Mouse (Mus musculus) embryonic facial prominence, embryonic 12.5 days (tissue): ENCODE data around the gene Ccl8. TPM values are rescaled to one million over a fixed set of nuclear protein-coding genes. Genes with fewer than 3 reads are reported as not detected.
A peak's percentile ranks its signal among the peaks of the same experiment; 100 is the strongest.

ENCODE experiments used
- ATAC-seq: fragments of 200-750 bp; cut with Nextera tagmentation; 2 replicates; pipeline ENCODE4 v1.8.0; 2017; ENCODE audit not compliant: insufficient number of reproducible peaks, insufficient read depth, low FRiP score, low TSS enrichment
- H3K27ac ChIP-seq: fragments of 300-500 bp; sonication (generic); 2 replicates; pipeline ENCODE4 v1.5.1; 2016; ENCODE audit warnings: mild to moderate bottlenecking
- H3K27me3 ChIP-seq: fragments of 300-500 bp; sonication (generic); 2 replicates; pipeline ENCODE4 v1.6.1; 2016; ENCODE audit warnings: mild to moderate bottlenecking, moderate library complexity
- H3K36me3 ChIP-seq: fragments of 300-500 bp; sonication (generic); 2 replicates; pipeline ENCODE4 v1.6.1; 2016; ENCODE audit warnings: mild to moderate bottlenecking
- H3K4me1 ChIP-seq: fragments of 300-500 bp; sonication (generic); 2 replicates; pipeline ENCODE4 v1.6.1; 2016
- H3K4me2 ChIP-seq: fragments of 300-500 bp; sonication (generic); replicated peaks from 2 replicates; pipeline ENCODE4 v1.6.1; 2016; ENCODE audit warnings: mild to moderate bottlenecking, moderate library complexity
- H3K4me3 ChIP-seq: fragments of 300-500 bp; sonication (generic); 2 replicates; pipeline ENCODE4 v1.5.1; 2016; ENCODE audit warnings: mild to moderate bottlenecking
- H3K9ac ChIP-seq: fragments of 300-500 bp; sonication (generic); 2 replicates; pipeline ENCODE4 v1.6.1; 2016; ENCODE audit warnings: mild to moderate bottlenecking, moderate library complexity
- H3K9me3 ChIP-seq: fragments of 300-500 bp; sonication (generic); 2 replicates; pipeline ENCODE4 v1.6.1; 2016; ENCODE audit warnings: mild to moderate bottlenecking, moderate library complexity
- WGBS: fragments of 180-500 bp; shearing (Covaris S2); methylation state at CpG from one replicate; pipeline ENCODE4 v1.1.7; 2016; 5-methylcytosine and 5-hydroxymethylcytosine counted together
- polyA plus RNA-seq: library from polyadenylated mRNA; unstranded; fragments of >200 nt; fragmentation: Nextera tagmentation; extraction: Ambion mirVana; gene quantifications from 2 replicates; pipeline ENCODE4 v1.2.1, GENCODE M21; 2016

The Ccl8 gene
- polyA plus RNA-seq, 1 experiment from 2014 or later: not detected

DNA sequence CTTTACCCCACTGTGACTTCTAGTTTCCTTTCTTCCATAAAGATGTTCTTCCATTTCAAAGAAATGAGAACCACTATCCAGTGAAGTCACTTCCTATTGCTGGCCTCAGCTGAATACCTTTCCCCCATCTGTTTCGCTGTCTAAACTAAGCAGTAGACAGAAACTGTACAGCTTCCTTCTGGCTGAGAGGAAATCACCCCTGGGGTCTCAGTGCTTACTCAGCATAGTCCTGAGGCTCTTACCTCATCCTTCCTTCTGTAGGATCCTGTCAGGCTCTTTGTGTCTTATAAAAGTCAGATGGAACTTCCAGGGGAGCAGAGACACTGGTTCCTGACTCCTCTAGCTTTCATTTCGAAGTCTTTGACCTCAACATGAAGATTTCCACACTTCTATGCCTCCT is 13.5 kb upstream of the Ccl8 start, which contains the start of gene Ccl12:
Gene Ccl12 (plus strand): TSS at position 317 of the 400 bp plus-strand sequence.
- Histone ChIP-seq H3K4me3 (no peak within 1 kb of the TSS), H3K9ac (no peak within 1 kb of the TSS)
- ATAC-seq: no peak

DNA sequence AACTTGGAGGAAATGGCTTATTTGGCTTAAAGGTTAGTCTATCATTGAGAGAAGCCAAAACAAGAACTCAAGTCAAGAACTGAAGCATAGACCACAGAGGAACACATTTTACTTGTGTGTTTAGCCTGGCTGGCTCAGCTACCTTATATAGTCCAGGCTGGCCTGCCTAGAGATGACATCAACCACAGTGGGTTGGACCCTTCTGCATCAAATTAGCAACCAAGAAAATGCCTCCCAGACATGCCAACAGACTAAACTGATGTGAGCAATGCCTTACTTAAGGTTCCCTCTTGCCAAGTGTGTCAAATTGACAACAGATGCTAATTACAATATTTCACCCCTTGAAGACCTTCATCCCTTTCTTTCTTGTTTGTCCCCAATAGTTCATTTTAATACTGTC is 5.4 kb upstream of the Ccl8 start:
- no peaks in the 10 kb centered on the region for H3K36me3 ChIP-seq
- no peak overlapping the region for H3K27ac ChIP-seq
- no peak for ATAC-seq
- H3K9me3 ChIP-seq: no peaks in the 10 kb centered on the region
- no peak overlapping the region for H3K4me3 ChIP-seq
- no peak overlapping the region for H3K9ac ChIP-seq
- H3K4me2 ChIP-seq: no peak overlapping the region
- H3K4me1 ChIP-seq: no peaks in the 10 kb centered on the region
- H3K27me3 ChIP-seq: no peaks in the 10 kb centered on the region

More for the DNA sequence above, 13.5 kb upstream of the Ccl8 start, which contains the start of gene Ccl12:
- Histone ChIP-seq H3K27me3 (no peaks in the 10 kb centered on the region), H3K4me1 (no peaks in the 10 kb centered on the region), H3K9me3 (no peaks in the 10 kb centered on the region), H3K36me3 (no peaks in the 10 kb centered on the region), H3K4me2 (no peak within 1 kb of the TSS), H3K27ac (no peak within 1 kb of the TSS)
- 72% methylated on average over 2 of the region's 2 CpGs for WGBS

DNA sequence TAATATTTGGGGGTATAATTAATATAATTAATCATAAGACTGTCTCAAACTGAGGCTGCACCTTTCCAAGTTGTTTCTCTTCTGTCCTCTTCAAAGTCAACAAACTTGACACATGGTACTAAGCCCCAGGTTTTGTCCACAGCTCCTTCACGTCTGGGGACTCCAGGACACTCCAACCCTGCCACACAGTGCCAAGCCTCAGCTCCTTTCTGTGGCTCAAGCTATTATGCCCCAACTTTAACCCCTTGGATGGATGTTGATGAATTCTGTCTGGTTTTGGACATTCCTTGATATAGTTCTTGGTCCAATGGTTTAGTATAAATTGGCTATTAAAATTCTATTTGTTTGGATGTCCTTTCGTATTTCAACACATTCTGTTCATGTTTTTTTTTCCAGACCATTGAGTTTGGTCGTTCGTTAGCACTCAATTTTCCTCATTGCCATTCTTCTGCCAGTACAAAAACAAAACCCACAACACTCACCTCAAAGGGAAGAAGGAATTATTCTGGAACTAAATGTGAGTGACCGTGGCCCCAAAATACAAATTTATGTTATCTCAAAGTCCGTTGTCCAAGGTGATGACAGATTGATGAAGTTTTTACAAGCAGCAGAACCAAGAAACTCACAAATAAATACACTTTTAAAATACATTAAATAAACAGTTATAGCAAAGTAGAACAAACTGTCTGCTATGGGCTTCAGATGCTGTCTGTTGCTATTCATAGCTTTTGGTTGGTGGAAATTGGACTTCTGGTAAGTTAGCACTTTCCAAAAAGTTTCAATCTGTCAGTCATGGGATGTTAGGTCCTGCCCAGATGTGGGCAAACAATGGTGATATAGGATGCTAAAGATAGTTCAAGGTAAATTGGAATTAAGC is 4.4 kb upstream of the Ccl8 start:
- Histone ChIP-seq H3K4me2 (no peak overlapping the region), H3K4me1 (no peaks in the 10 kb centered on the region), H3K36me3 (no peaks in the 10 kb centered on the region), H3K9me3 (no peaks in the 10 kb centered on the region), H3K27ac (no peak overlapping the region), H3K27me3 (no peaks in the 10 kb centered on the region), H3K9ac (no peak overlapping the region), H3K4me3 (no peak overlapping the region)
- WGBS: 82% methylated on average over 6 of the region's 6 CpGs
- no peak for ATAC-seq

DNA sequence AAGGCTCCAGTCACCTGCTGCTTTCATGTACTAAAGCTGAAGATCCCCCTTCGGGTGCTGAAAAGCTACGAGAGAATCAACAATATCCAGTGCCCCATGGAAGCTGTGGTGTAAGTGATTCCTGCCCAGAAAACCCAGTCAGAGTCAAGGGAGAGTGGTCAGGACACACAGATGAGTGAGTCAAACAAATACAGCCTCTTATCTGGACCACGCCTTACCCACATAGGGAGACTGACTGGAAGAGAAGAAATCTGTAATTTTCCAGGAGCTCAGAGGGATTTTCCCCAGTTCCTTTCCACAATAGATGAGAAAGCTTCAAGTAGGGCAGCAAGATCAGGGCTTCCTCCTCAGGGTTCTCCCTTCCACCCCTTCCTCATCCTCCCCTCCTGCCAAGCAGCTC is 1.1 kb downstream of the Ccl8 start:
- WGBS: 83% methylated on average over 3 of the region's 3 CpGs
- no peak overlapping the region for H3K4me3 ChIP-seq
- no peaks in the 10 kb centered on the region for H3K36me3 ChIP-seq
- ATAC-seq: no peak
- H3K9me3 ChIP-seq: no peaks in the 10 kb centered on the region
- H3K27me3 ChIP-seq: no peaks in the 10 kb centered on the region
- H3K4me1 ChIP-seq: no peaks in the 10 kb centered on the region
- H3K9ac ChIP-seq: no peak overlapping the region
- H3K4me2 ChIP-seq: no peak overlapping the region
- no peak overlapping the region for H3K27ac ChIP-seq

DNA sequence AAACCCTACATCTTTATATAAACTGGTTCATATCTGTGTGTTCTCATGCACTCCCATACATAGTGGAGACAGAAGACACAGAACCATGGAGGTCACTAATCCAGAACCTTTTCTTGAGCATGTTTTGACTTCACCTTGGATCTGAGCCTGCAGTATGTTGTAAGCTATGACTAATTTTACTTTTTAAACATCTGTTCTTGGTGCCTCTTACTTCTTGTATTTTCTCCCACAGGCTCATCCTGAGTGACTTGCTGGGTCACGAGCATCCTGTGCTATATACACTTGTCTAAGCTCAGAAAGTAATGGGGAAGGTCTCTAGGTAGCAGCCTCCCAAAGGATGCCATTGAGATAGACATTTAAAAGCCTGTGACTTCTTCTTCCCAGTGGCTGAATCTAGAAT is 18.0 kb downstream of the Ccl8 start:
- Histone ChIP-seq H3K9ac (no peak overlapping the region), H3K27me3 (no peaks in the 10 kb centered on the region), H3K9me3 (no peaks in the 10 kb centered on the region), H3K36me3 (no peaks in the 10 kb centered on the region), H3K27ac (no peak overlapping the region), H3K4me2 (no peak overlapping the region), H3K4me3 (no peak overlapping the region), H3K4me1 (no peaks in the 10 kb centered on the region)
- 86% methylated on average over 1 of the region's 1 CpGs for WGBS
- no peak for ATAC-seq

DNA sequence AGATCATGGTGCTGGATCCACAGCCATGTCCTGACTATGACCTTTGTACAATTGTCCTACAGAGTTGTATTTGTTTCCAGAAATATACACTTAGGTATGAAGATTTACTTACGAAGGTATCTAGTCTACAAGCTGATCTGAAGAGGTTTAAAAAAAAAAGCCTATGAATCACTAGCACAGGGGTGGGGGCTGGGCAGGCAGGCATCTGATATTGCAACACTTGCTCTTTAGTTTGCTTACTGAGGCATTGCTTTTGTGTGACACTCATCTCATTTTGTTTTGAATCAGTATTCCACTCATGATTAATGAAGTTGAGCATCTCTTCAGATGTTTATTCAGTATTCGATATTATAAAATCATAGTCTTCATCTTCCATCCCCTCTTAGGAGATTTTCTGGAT is 21.2 kb downstream of the Ccl8 start:
- no peaks in the 10 kb centered on the region for H3K36me3 ChIP-seq
- H3K9me3 ChIP-seq: no peaks in the 10 kb centered on the region
- ATAC-seq: no peak
- 92% methylated on average over 2 of the region's 2 CpGs for WGBS
- H3K9ac ChIP-seq: no peak overlapping the region
- no peak overlapping the region for H3K4me2 ChIP-seq
- H3K4me3 ChIP-seq: no peak overlapping the region
- no peaks in the 10 kb centered on the region for H3K4me1 ChIP-seq
- H3K27me3 ChIP-seq: no peaks in the 10 kb centered on the region
- H3K27ac ChIP-seq: no peak overlapping the region

DNA sequence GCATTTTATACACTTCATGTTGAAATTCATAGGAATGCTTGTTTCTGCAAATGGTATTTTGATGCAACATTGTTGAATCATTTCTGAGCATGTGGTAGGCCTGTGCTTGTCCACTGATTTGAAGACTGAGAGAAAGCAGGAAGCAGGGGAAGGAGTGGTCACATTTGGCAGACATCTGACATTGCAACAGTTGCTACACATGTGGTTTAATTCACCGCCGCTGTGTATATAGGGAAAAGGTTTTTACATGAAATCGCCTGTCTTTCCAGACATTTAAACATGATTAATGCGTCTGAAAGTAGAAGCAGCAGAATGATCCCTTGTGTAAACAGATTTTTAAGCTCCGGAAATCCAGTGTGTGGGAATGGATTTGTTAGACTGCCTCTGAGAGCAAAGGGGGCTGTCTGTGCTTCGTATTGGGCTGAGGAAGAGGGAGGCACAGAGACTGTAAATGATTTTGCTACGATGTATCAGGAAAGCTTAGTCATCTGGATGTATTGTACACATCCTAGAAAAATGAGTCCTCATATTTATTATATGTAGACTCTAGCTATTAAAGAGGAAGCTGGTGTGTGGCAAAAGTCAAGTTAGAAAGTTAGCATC is 24.6 kb downstream of the Ccl8 start:
- Histone ChIP-seq H3K4me2 (no peak overlapping the region), H3K27me3 (no peaks in the 10 kb centered on the region), H3K4me1 (no peaks in the 10 kb centered on the region), H3K9ac (no peak overlapping the region), H3K4me3 (no peak overlapping the region), H3K36me3 (no peaks in the 10 kb centered on the region), H3K9me3 (no peaks in the 10 kb centered on the region), H3K27ac (peak overlapping the region; percentile 43; the same call in 1 of the 2 replicates)
- ATAC-seq: no peak
- 32% methylated on average over 7 of the region's 7 CpGs for WGBS

DNA sequence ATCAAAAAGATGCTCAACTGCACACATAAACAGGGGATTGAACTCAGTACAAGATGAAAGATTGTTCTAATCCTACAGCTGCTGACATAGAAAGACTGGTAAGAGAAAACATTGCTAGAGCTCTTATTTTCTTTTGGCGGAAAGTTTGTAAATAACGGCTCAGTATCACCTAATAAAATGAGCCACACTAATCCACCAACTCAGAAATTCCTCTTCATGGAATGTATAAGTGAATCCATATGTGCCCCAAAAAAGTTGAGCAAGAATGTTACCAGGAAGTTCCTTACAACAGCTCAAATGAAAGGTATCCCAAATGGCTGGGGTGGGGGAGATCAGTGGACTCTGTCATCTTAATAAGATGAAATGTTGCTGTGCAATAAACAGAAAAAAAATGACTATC is 44.1 kb downstream of the Ccl8 start:
- Histone ChIP-seq H3K27ac (no peak overlapping the region), H3K27me3 (no peaks in the 10 kb centered on the region), H3K9me3 (no peaks in the 10 kb centered on the region), H3K9ac (no peak overlapping the region), H3K4me1 (no peaks in the 10 kb centered on the region), H3K4me3 (no peak overlapping the region), H3K36me3 (no peaks in the 10 kb centered on the region), H3K4me2 (no peak overlapping the region)
- ATAC-seq: no peak
- 72% methylated on average over 2 of the region's 2 CpGs for WGBS

DNA sequence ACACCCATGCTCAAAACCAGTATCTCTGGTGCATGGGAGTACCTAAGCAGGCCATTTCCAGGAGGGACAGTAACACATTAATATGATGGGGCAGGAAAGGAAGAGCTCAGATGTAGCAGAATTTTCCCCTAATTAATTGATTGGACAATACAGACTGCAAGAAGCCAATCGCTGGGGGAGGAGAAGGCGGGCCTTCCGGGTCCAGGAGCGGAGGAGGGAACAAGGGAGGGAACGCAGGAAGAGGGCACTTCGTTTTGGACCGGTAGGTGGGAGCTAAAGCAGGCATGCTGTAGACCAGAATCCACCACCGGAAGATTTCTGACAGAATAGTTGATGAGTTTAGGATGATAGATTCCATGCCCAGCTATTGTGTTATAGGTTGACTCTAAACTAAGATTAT is 48.3 kb downstream of the Ccl8 start:
- no peaks in the 10 kb centered on the region for H3K36me3 ChIP-seq
- no peaks in the 10 kb centered on the region for H3K9me3 ChIP-seq
- H3K4me1 ChIP-seq: no peaks in the 10 kb centered on the region
- no peak overlapping the region for H3K9ac ChIP-seq
- WGBS: 69% methylated on average over 8 of the region's 8 CpGs
- no peak for ATAC-seq
- no peak overlapping the region for H3K4me2 ChIP-seq
- no peaks in the 10 kb centered on the region for H3K27me3 ChIP-seq
- no peak overlapping the region for H3K4me3 ChIP-seq
- H3K27ac ChIP-seq: no peak overlapping the region

Other genes with a start within 250 kb of the Ccl8 start
- gene Asic2, start 146.7 kb upstream of the Ccl8 start, polyA plus RNA-seq: 1.3 and 1.8 TPM in 2 replicates
- gene Ccl2, start 79.6 kb upstream of the Ccl8 start, polyA plus RNA-seq: 2.7 and 3.1 TPM in 2 replicates
- gene Gm17268, start 76.6 kb upstream of the Ccl8 start, polyA plus RNA-seq: not detected in 2 replicates
- 1.2 and 1.5 TPM in 2 replicates for gene Ccl7, start 69.5 kb upstream of the Ccl8 start, polyA plus RNA-seq
- 1.1 and 1.5 TPM in 2 replicates for gene Ccl11, start 57.4 kb upstream of the Ccl8 start, polyA plus RNA-seq
- 1.7 and 1.9 TPM in 2 replicates for gene Ccl12, start 13.3 kb upstream of the Ccl8 start, polyA plus RNA-seq
- not detected in 2 replicates for gene Ccl1, start 190.5 kb downstream of the Ccl8 start, polyA plus RNA-seq